Mouse (Mus musculus): ENCODE measurements at regions not wholly inside any gene's neighbourhood (a gene's known extent, or its start where the extent isn't known, plus 50 kb on each side); places are given as distances from the start of the nearest gene placed in this dataset.
A peak's percentile ranks its signal among the peaks of the same experiment; 100 is the strongest.
"Not testable (repeated sequence)": the region's sequence is repeated elsewhere in the genome, so short reads cannot be mapped to it uniquely, and the experiment has no call there.

DNA sequence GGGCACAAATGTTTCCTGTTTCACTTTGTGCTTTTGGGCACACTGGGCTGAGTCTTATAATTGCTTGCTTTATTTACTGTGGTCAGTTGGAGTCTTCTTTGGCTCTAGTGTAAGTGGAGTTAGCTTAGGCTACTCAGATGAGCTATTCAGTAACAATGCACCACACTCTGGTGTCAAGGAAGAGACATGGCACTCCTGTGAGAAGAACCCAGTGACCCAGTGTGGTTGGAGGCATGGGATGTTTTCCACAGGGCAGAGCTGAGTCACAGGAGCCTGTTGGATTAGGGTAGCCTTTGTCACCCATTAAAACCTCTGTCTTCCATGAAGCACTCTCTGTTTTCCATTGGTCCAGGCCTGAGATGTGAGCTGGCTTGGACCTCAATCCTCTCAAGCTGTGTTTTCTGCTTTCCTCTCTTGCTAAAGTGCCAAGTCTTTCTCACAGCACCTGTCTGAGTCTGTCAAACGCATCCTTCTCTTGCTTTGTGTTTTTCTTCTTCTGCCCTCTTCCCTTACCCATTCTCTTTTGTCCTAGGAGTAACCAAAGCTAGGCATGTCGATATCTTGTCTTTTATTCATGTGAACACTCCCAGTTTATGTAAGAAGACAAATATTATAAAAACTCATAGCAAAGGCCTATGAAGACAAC, 83.2 kb downstream of the Cxcr4 start:
- H3K27ac ChIP-seq (ENCODE audit: low read length) = no peak overlapping the region
- H3K4me3 ChIP-seq (ENCODE audit: low read length) = no peak overlapping the region
- H3K27me3 ChIP-seq (replicated peaks; ENCODE audit: control insufficient read depth, insufficient read depth, low read length) = no peaks in the 10 kb centered on the region
- no peaks in the 10 kb centered on the region for H3K9me3 ChIP-seq (ENCODE audit: control insufficient read depth, low read length)
- no peak overlapping the region for H3K9ac ChIP-seq (ENCODE audit: low read depth, low read length)
- WGBS = 85% methylated on average over 2 of the region's 2 CpGs
- no peaks in the 10 kb centered on the region for H3K4me1 ChIP-seq (ENCODE audit: control insufficient read depth, insufficient read depth, low read length)
- H3K36me3 ChIP-seq (ENCODE audit: control insufficient read depth, insufficient read depth, low read length) = no peaks in the 10 kb centered on the region
- no peak overlapping the region for H3K4me2 ChIP-seq (ENCODE audit: low read depth, low read length)
- no peak for ATAC-seq

DNA sequence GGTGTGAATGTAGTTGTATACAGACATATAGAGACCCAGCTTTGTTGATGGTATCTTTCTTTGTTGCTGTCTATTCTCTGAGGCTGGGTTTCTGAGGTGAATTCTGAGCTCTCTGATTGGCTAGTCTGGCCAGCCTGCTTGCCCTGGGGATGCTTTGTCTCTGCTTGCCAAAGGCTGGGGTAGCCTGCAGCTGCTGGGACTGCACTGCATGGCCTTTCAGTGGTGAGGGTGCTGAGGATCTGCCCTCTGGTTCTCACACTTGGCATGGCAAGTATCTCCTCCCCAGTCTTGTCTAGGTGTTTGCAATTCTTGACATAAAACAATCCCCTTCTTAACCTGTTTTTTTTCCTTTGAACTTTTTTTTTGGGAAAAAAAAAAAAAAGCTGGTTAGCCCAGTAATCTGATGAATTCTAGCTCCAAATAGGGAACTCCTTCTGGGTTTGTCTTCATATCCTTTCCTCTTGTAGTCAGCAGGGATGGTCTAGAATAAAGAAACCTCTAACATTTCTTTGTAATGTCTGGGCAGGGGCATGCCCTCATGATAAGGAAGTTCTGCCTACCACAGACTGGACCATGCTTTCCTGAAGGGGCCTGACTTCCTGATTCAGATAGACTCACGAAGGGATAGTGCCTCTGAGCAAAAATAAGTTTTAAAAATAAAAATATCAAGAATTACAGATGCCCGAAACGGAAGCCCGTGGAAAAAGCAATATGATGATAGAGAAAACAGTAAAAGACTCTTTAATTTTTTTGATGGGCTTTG, 85.4 kb downstream of the Cxcr4 start:
- H3K4me2 ChIP-seq (ENCODE audit: low read depth, low read length) = no peak overlapping the region
- WGBS = 88% methylated on average over 4 of the region's 4 CpGs
- no peaks in the 10 kb centered on the region for H3K4me1 ChIP-seq (ENCODE audit: control insufficient read depth, insufficient read depth, low read length)
- no peak for ATAC-seq
- no peaks in the 10 kb centered on the region for H3K9me3 ChIP-seq (ENCODE audit: control insufficient read depth, low read length)
- H3K27ac ChIP-seq (ENCODE audit: low read length) = no peak overlapping the region
- no peak overlapping the region for H3K4me3 ChIP-seq (ENCODE audit: low read length)
- H3K27me3 ChIP-seq (replicated peaks; ENCODE audit: control insufficient read depth, insufficient read depth, low read length) = no peaks in the 10 kb centered on the region
- no peaks in the 10 kb centered on the region for H3K36me3 ChIP-seq (ENCODE audit: control insufficient read depth, insufficient read depth, low read length)
- no peak overlapping the region for H3K9ac ChIP-seq (ENCODE audit: low read depth, low read length)

DNA sequence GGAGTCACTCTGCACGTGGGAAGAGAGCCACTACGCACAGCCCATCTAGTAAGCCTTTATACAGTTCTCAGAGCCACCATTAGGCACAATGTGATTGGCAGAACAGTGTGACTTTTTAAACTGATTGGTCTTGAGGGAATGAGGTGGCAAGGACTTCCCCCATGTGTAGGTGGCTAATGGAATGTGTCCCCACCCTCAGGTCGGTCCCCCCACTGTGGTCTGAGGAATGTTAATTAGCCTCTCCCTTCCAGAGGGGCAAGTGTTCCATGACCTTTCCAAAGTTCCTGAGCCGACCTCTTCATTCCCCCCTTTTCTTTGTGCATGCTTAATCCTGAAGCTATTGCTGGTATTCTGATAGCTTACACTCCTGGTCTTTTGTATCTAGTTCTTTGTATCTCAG, 87.2 kb upstream of the Dars start:
- 59% methylated on average over 4 of the region's 4 CpGs for WGBS
- ATAC-seq = no peak
- no peak overlapping the region for H3K4me3 ChIP-seq (ENCODE audit: low read length)
- H3K27ac ChIP-seq (ENCODE audit: low read length) = no peak overlapping the region
- H3K9me3 ChIP-seq (ENCODE audit: control insufficient read depth, low read length) = no peaks in the 10 kb centered on the region
- H3K36me3 ChIP-seq (ENCODE audit: control insufficient read depth, insufficient read depth, low read length) = no peaks in the 10 kb centered on the region
- H3K4me2 ChIP-seq (ENCODE audit: low read depth, low read length) = no peak overlapping the region
- H3K4me1 ChIP-seq (ENCODE audit: control insufficient read depth, insufficient read depth, low read length) = no peaks in the 10 kb centered on the region
- no peak overlapping the region for H3K9ac ChIP-seq (ENCODE audit: low read depth, low read length)
- no peaks in the 10 kb centered on the region for H3K27me3 ChIP-seq (replicated peaks; ENCODE audit: control insufficient read depth, insufficient read depth, low read length)

GRCm38 (mm10) chr1:128498042-128498772, 81.0 kb upstream of the Dars start:
- Histone ChIP-seq H3K27me3 (replicated peaks; ENCODE audit: control insufficient read depth, insufficient read depth, low read length) (no peaks in the 10 kb centered on the region), H3K36me3 (ENCODE audit: control insufficient read depth, insufficient read depth, low read length) (no peaks in the 10 kb centered on the region), H3K4me1 (ENCODE audit: control insufficient read depth, insufficient read depth, low read length) (no peaks in the 10 kb centered on the region), H3K9ac (ENCODE audit: low read depth, low read length) (no peak overlapping the region), H3K27ac (ENCODE audit: low read length) (no peak overlapping the region), H3K9me3 (ENCODE audit: control insufficient read depth, low read length) (no peaks in the 10 kb centered on the region), H3K4me2 (ENCODE audit: low read depth, low read length) (no peak overlapping the region), H3K4me3 (ENCODE audit: low read length) (no peak overlapping the region)
- 50% methylated on average over 9 of the region's 9 CpGs for WGBS
- no peak for ATAC-seq

- no peak for ATAC-seq
- Histone ChIP-seq H3K4me3 (ENCODE audit: low read length) (no peak overlapping the region), H3K36me3 (ENCODE audit: control insufficient read depth, insufficient read depth, low read length) (no peaks in the 10 kb centered on the region), H3K27me3 (replicated peaks; ENCODE audit: control insufficient read depth, insufficient read depth, low read length) (no peaks in the 10 kb centered on the region), H3K9me3 (ENCODE audit: control insufficient read depth, low read length) (no peaks in the 10 kb centered on the region), H3K27ac (ENCODE audit: low read length) (no peak overlapping the region), H3K4me2 (ENCODE audit: low read depth, low read length) (no peak overlapping the region), H3K4me1 (ENCODE audit: control insufficient read depth, insufficient read depth, low read length) (no peaks in the 10 kb centered on the region), H3K9ac (ENCODE audit: low read depth, low read length) (no peak overlapping the region)
- 96% methylated on average over 2 of the region's 2 CpGs for WGBS
These were observed 75.1 kb upstream of the Dars start for GRCm38 (mm10) chr1:128492251-128492650.

DNA sequence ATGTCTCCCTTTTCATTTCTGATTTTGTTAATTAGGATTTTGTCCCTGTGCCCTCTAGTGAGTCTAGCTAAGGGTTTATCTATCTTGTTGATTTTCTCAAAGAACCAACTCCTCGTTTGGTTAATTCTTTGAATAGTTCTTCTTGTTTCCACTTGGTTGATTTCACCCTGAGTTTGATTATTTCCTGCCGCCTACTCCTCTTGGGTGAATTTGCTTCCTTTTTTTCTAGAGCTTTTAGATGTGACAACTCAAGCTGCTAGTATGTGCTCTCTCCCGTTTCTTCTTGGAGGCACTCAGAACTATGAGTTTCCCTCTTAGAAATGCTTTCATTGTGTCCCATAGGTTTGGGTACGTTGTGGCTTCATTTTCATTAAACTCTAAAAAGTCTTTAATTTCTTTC, 70.0 kb upstream of the Dars start:
- not testable (repeated sequence) for H3K9me3 ChIP-seq (ENCODE audit: control insufficient read depth, low read length); H3K36me3 ChIP-seq (ENCODE audit: control insufficient read depth, insufficient read depth, low read length); H3K4me1 ChIP-seq (ENCODE audit: control insufficient read depth, insufficient read depth, low read length); H3K9ac ChIP-seq (ENCODE audit: low read depth, low read length); H3K4me2 ChIP-seq (ENCODE audit: low read depth, low read length); H3K27ac ChIP-seq (ENCODE audit: low read length); H3K4me3 ChIP-seq (ENCODE audit: low read length); ATAC-seq; H3K27me3 ChIP-seq (replicated peaks; ENCODE audit: control insufficient read depth, insufficient read depth, low read length)
- WGBS = 80% methylated on average over 3 of the region's 4 CpGs

GRCm38 (mm10) chr1:128478376-128478775, 61.2 kb upstream of the Dars start:
- no peak overlapping the region for H3K4me2 ChIP-seq (ENCODE audit: low read depth, low read length)
- H3K4me3 ChIP-seq (ENCODE audit: low read length) = no peak overlapping the region
- ATAC-seq = no peak
- no peaks in the 10 kb centered on the region; the same call in 1 of the 2 replicates for H3K9me3 ChIP-seq (ENCODE audit: control insufficient read depth, low read length)
- H3K9ac ChIP-seq (ENCODE audit: low read depth, low read length) = no peak overlapping the region
- H3K36me3 ChIP-seq (ENCODE audit: control insufficient read depth, insufficient read depth, low read length) = no peaks in the 10 kb centered on the region
- H3K27ac ChIP-seq (ENCODE audit: low read length) = no peak overlapping the region
- no peaks in the 10 kb centered on the region for H3K27me3 ChIP-seq (replicated peaks; ENCODE audit: control insufficient read depth, insufficient read depth, low read length)
- 83% methylated on average over 6 of the region's 6 CpGs for WGBS
- H3K4me1 ChIP-seq (ENCODE audit: control insufficient read depth, insufficient read depth, low read length) = no peaks in the 10 kb centered on the region

DNA sequence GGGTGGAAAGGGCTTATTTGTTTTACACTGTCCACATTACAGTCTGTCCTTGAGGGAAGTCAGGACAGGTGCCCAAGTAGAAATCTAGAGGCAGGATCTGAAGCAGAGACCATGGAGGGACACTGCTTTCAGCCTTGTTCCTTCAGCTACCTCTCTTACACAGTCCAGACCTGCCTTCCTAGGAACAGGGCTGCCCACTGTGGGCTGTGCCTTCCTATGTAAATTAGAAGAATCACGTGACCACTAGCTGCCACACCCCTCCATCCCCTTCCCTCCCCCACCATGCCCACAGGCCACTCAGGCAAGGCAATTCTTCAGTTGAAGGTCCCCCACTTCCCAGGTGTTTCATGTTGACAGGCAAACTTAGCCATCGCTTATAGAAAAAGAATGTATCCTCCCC, 60.5 kb upstream of the Dars start:
- H3K9me3 ChIP-seq (ENCODE audit: control insufficient read depth, low read length) = no peaks in the 10 kb centered on the region; the same call in 1 of the 2 replicates
- ATAC-seq = no peak
- H3K27ac ChIP-seq (ENCODE audit: low read length) = no peak overlapping the region
- H3K27me3 ChIP-seq (replicated peaks; ENCODE audit: control insufficient read depth, insufficient read depth, low read length) = no peaks in the 10 kb centered on the region
- no peak overlapping the region for H3K9ac ChIP-seq (ENCODE audit: low read depth, low read length)
- no peak overlapping the region for H3K4me3 ChIP-seq (ENCODE audit: low read length)
- H3K4me2 ChIP-seq (ENCODE audit: low read depth, low read length) = no peak overlapping the region
- H3K36me3 ChIP-seq (ENCODE audit: control insufficient read depth, insufficient read depth, low read length) = no peaks in the 10 kb centered on the region
- H3K4me1 ChIP-seq (ENCODE audit: control insufficient read depth, insufficient read depth, low read length) = no peaks in the 10 kb centered on the region
- WGBS = 87% methylated on average over 2 of the region's 2 CpGs

DNA sequence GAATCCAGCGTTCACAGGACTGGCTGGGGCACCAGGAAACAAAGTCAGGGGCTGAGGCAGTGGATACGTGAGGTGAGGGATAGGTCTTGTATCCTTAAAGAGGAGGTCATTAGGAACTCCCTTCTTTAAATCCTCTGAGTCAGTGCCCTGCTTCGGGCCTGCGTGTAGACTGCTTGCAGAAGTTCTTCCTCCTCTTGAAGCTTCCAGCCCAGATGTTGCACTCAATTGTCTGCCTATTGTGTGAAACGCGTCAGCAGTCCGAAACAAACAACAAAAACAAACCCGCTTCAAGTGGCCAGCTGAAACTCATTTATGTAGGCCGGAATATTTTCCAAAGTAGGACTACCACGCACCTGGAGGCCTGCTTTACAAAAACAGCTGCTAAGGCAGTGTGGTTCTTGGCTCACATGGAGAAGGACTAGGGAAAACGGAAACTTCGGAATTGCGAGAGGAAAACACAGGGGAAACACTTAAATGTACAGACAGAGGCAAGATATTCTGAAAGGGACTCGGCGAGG, 55.6 kb upstream of the Dars start:
- Histone ChIP-seq H3K27ac (ENCODE audit: low read length) (no peak overlapping the region), H3K4me3 (ENCODE audit: low read length) (peak overlapping the region; percentile 15), H3K9ac (ENCODE audit: low read depth, low read length) (no peak overlapping the region), H3K9me3 (ENCODE audit: control insufficient read depth, low read length) (no peaks in the 10 kb centered on the region), H3K27me3 (replicated peaks; ENCODE audit: control insufficient read depth, insufficient read depth, low read length) (no peaks in the 10 kb centered on the region), H3K36me3 (ENCODE audit: control insufficient read depth, insufficient read depth, low read length) (no peaks in the 10 kb centered on the region), H3K4me2 (ENCODE audit: low read depth, low read length) (peak overlapping the region; percentile 37), H3K4me1 (ENCODE audit: control insufficient read depth, insufficient read depth, low read length) (0 out of 2 replicates have a peak, but pooled peaks cover 5% of the 10 kb centered on the region)
- WGBS = 32% methylated on average over 15 of the region's 15 CpGs
- ATAC-seq = peak; percentile 33

Data from intestine, embryonic 16.5 days (tissue).